Comparison of ENCODE assay signal across 8 mouse cellular contexts in genomic region chr13:74493911-74494679, GRCm38 (mm10). TPM values are rescaled to one million over a fixed set of nuclear protein-coding genes. Genes with fewer than 3 reads are reported as not detected.
DNase-seq lines count a peak whose midpoint lies in the region; ATAC-seq and TF ChIP-seq lines count a peak whose summit lies in the region.

TSS of gene Zfp825 (minus strand) at chr13:74493992.

- H3K27ac ChIP-seq in CH12.LX (ENCODE audit: insufficient read depth, low read depth) = peak within 1 kb of the TSS; percentile 85
- H3K27ac ChIP-seq in forebrain, embryonic 11.5 days (ENCODE audit: low read depth, low read length) = peak within 1 kb of the TSS; percentile 74
- peak within 1 kb of the TSS; percentile 90 for H3K27ac ChIP-seq in heart, embryonic 16.5 days (ENCODE audit: low read length)
- peak within 1 kb of the TSS; percentile 90 for H3K27ac ChIP-seq in liver, embryonic 15.5 days (replicated peaks)
- H3K27ac ChIP-seq in neural tube, embryonic 12.5 days = peak within 1 kb of the TSS; percentile 28; the same call in 1 of the 2 replicates

- peak; percentile 89 for DNase-seq in CH12.LX (ENCODE audit: extremely low read depth)
- DNase-seq in c-Kit-positive CD71-positive TER-119-negative erythroid progenitor cells, embryonic 14.5 days (ENCODE audit: low read depth) = peak; percentile 75
- peak; percentile 82 for DNase-seq in forebrain, embryonic 11.5 days (ENCODE audit: low spot score)
- DNase-seq in kidney, postnatal 36 days = peak; percentile 83 to 85
- DNase-seq in telencephalon, adult 2 months (ENCODE audit: low read depth, low spot score) = peak; percentile 86

- H3K27me3 ChIP-seq in CH12.LX (replicated peaks) = no peaks in the 10 kb centered on the region
- H3K27me3 ChIP-seq in forebrain, embryonic 11.5 days (ENCODE audit: control insufficient read depth, insufficient read depth, low read length) = no peaks in the 10 kb centered on the region
- H3K27me3 ChIP-seq in heart, embryonic 16.5 days (ENCODE audit: control insufficient read depth, insufficient read depth, low read length) = no peaks in the 10 kb centered on the region
- H3K27me3 ChIP-seq in liver, embryonic 15.5 days = no peaks in the 10 kb centered on the region
- no peaks in the 10 kb centered on the region for H3K27me3 ChIP-seq in neural tube, embryonic 12.5 days (replicated peaks)

- H3K79me2 ChIP-seq in CH12.LX (replicated peaks; ENCODE audit: control insufficient read depth, extremely low read depth, insufficient read depth, poor library complexity, severe bottlenecking) = 0 out of 2 replicates have a peak, but pooled peaks cover 11% of the 10 kb centered on the region

- WGBS in forebrain, embryonic 11.5 days = 0% methylated on average over 23 of the region's 23 CpGs
- under 1% methylated on average over 23 of the region's 23 CpGs for WGBS in heart, embryonic 16.5 days
- WGBS in liver, embryonic 15.5 days (ENCODE audit: insufficient replicate concordance) = under 1% methylated on average over 23 of the region's 23 CpGs
- under 1% methylated on average over 23 of the region's 23 CpGs for WGBS in neural tube, embryonic 12.5 days

- ATAC-seq in forebrain, embryonic 11.5 days (replicated peaks; ENCODE audit: low FRiP score) = peak; percentile 98
- peak; percentile 96 for ATAC-seq in heart, embryonic 16.5 days (replicated peaks; ENCODE audit: extremely low read depth, insufficient read depth, low FRiP score)
- peak; percentile 93 for ATAC-seq in liver, embryonic 15.5 days (ENCODE audit: insufficient read depth)
- peak; percentile 98 for ATAC-seq in neural tube, embryonic 12.5 days (ENCODE audit: low FRiP score, low read depth)

- dilution Hi-C loops in CH12.LX (cut with MboI; ENCODE audit: extremely low pct_ligation_motif_present, extremely low pct_unique_long_range_greater_than_20kb, low sequenced_read_pairs) = no loop called here

- peaks cover 7 to 9% of the 10 kb centered on the region in 2 experiments for H3K4me1 ChIP-seq in CH12.LX (ENCODE audit: control insufficient read depth in 1 of 2, insufficient read depth in 2 of 2)
- no peaks in the 10 kb centered on the region for H3K4me1 ChIP-seq in forebrain, embryonic 11.5 days (replicated peaks; ENCODE audit: control insufficient read depth, insufficient read depth, low read length)
- H3K4me1 ChIP-seq in heart, embryonic 16.5 days (ENCODE audit: control insufficient read depth, insufficient read depth, low read length) = no peaks in the 10 kb centered on the region
- peaks cover 11% of the 10 kb centered on the region for H3K4me1 ChIP-seq in liver, embryonic 15.5 days (replicated peaks)
- peaks cover 8% of the 10 kb centered on the region for H3K4me1 ChIP-seq in neural tube, embryonic 12.5 days

- no peaks in the 10 kb centered on the region for H3K36me3 ChIP-seq in CH12.LX (replicated peaks in 1 of 2; ENCODE audit: control insufficient read depth in 1 of 2, insufficient read depth in 1 of 2, low read length in 1 of 2)
- no peaks in the 10 kb centered on the region for H3K36me3 ChIP-seq in forebrain, embryonic 11.5 days (ENCODE audit: control insufficient read depth, insufficient read depth, low read length)
- no peaks in the 10 kb centered on the region for H3K36me3 ChIP-seq in heart, embryonic 16.5 days (ENCODE audit: control insufficient read depth, insufficient read depth)
- no peaks in the 10 kb centered on the region for H3K36me3 ChIP-seq in liver, embryonic 15.5 days (replicated peaks)
- H3K36me3 ChIP-seq in neural tube, embryonic 12.5 days = no peaks in the 10 kb centered on the region

- no peak for TF ChIP-seq RAD21 in CH12.LX (IDR thresholded peaks at IDR 0.05; ENCODE audit: low read depth, low read length)

- peak within 1 kb of the TSS; percentile 70 to 81 (median 74) for H3K4me3 ChIP-seq in CH12.LX (replicated peaks in 1 of 3; ENCODE audit: low read depth in 2 of 3, low read length in 2 of 3, poor library complexity in 1 of 3)
- peak within 1 kb of the TSS; percentile 59 for H3K4me3 ChIP-seq in forebrain, embryonic 11.5 days (ENCODE audit: low read depth, low read length)
- H3K4me3 ChIP-seq in heart, embryonic 16.5 days (ENCODE audit: low read length) = peak within 1 kb of the TSS; percentile 64
- peak within 1 kb of the TSS; percentile 66 for H3K4me3 ChIP-seq in liver, embryonic 15.5 days (replicated peaks)
- H3K4me3 ChIP-seq in neural tube, embryonic 12.5 days = peak within 1 kb of the TSS; percentile 56

- in situ Hi-C loops in CH12.LX (cut with MboI; ENCODE audit: low pct_ligation_motif_present, low pct_unique_long_range_greater_than_20kb, low sequenced_read_pairs) = no loop called here

- no peak for TF ChIP-seq EP300 in CH12.LX (IDR thresholded peaks at IDR 0.05; ENCODE audit: low read length)

- peak within 1 kb of the TSS; percentile 93 for H3K4me2 ChIP-seq in CH12.LX (ENCODE audit: insufficient read depth, low read depth, poor library complexity, severe bottlenecking)
- peak within 1 kb of the TSS; percentile 86 for H3K4me2 ChIP-seq in forebrain, embryonic 11.5 days (ENCODE audit: low read depth, low read length, severe bottlenecking)
- peak within 1 kb of the TSS; percentile 96 for H3K4me2 ChIP-seq in heart, embryonic 16.5 days (ENCODE audit: low read depth, low read length)
- H3K4me2 ChIP-seq in liver, embryonic 15.5 days = peak within 1 kb of the TSS; percentile 91
- H3K4me2 ChIP-seq in neural tube, embryonic 12.5 days (replicated peaks) = peak within 1 kb of the TSS; percentile 85

- no peak for TF ChIP-seq CTCF in CH12.LX (conservative IDR thresholded peaks at IDR 0.05 in 1 of 2, IDR thresholded peaks at IDR 0.05 in 1 of 2; ENCODE audit: low read depth in 2 of 2, low read length in 2 of 2)

- TF ChIP-seq POLR2A in CH12.LX (IDR thresholded peaks at IDR 0.05; ENCODE audit: low read depth, low read length) = peak; percentile 92

- peak within 1 kb of the TSS; percentile 80 for H3K9ac ChIP-seq in CH12.LX (ENCODE audit: insufficient read depth, low read depth)
- H3K9ac ChIP-seq in forebrain, embryonic 11.5 days (ENCODE audit: low read length) = peak within 1 kb of the TSS; percentile 82
- peak within 1 kb of the TSS; percentile 80 for H3K9ac ChIP-seq in heart, embryonic 16.5 days (ENCODE audit: low read length)
- peak within 1 kb of the TSS; percentile 66 for H3K9ac ChIP-seq in liver, embryonic 15.5 days
- peak within 1 kb of the TSS; percentile 78 for H3K9ac ChIP-seq in neural tube, embryonic 12.5 days

- no peaks in the 10 kb centered on the region for H3K9me3 ChIP-seq in CH12.LX (replicated peaks; ENCODE audit: low read length)
- no peaks in the 10 kb centered on the region for H3K9me3 ChIP-seq in forebrain, embryonic 11.5 days (ENCODE audit: control insufficient read depth, low read length)
- H3K9me3 ChIP-seq in heart, embryonic 16.5 days (replicated peaks; ENCODE audit: control insufficient read depth, low read length) = no peaks in the 10 kb centered on the region
- H3K9me3 ChIP-seq in liver, embryonic 15.5 days (replicated peaks) = no peaks in the 10 kb centered on the region
- no peaks in the 10 kb centered on the region for H3K9me3 ChIP-seq in neural tube, embryonic 12.5 days

TF ChIP-seq in CH12.LX, 34 proteins besides CTCF, POLR2A, EP300 and RAD21 (continues in another document):
- TF ChIP-seq MAX (IDR thresholded peaks at IDR 0.05; ENCODE audit: low read length) (0 out of 2 replicates have a peak, but pooled peaks have one; percentile 40), TCF12 (IDR thresholded peaks at IDR 0.05; ENCODE audit: low read depth, low read length) (peak; percentile 49; the same call in 1 of the 2 replicates), NRF1 (IDR thresholded peaks at IDR 0.05; ENCODE audit: low read depth, low read length) (no peak), E2F4 (IDR thresholded peaks at IDR 0.05; ENCODE audit: insufficient replicate concordance, low read depth, low read length) (no peak), RCOR1 (conservative IDR thresholded peaks at IDR 0.05; ENCODE audit: low read depth, low read length) (no peak), KAT2A (IDR thresholded peaks at IDR 0.05; ENCODE audit: insufficient replicate concordance, low read length) (0 out of 2 replicates have a peak, but pooled peaks have one; percentile 29), ZNF384 (IDR thresholded peaks at IDR 0.05; ENCODE audit: low read depth, low read length) (no peak), IRF4 (IDR thresholded peaks at IDR 0.05; ENCODE audit: low read depth, low read length) (peak; percentile 31; the same call in 1 of the 2 replicates), MXI1 (IDR thresholded peaks at IDR 0.05; ENCODE audit: low read depth, low read length) (no peak), SIN3A (IDR thresholded peaks at IDR 0.05; ENCODE audit: low read length) (no peak; the same call in 1 of the 2 replicates), MAFK (IDR thresholded peaks at IDR 0.05; ENCODE audit: insufficient replicate concordance, low read length) (no peak), TBP (conservative IDR thresholded peaks at IDR 0.05; ENCODE audit: low read depth, low read length) (peak; percentile 95), POLR2AphosphoS2 (IDR thresholded peaks at IDR 0.05; ENCODE audit: low read depth, low read length) (peak; percentile 71; the same call in 1 of the 2 replicates), USF2 (conservative IDR thresholded peaks at IDR 0.05; ENCODE audit: low read depth, low read length) (no peak), SMC3 (IDR thresholded peaks at IDR 0.05; ENCODE audit: low read depth, low read length) (no peak), CHD2 (IDR thresholded peaks at IDR 0.05; ENCODE audit: low read length) (no peak), JUND (conservative IDR thresholded peaks at IDR 0.05; ENCODE audit: low read depth, low read length) (no peak), ZMIZ1 (IDR thresholded peaks at IDR 0.05; ENCODE audit: low read depth, low read length) (peak; percentile 53; the same call in 1 of the 2 replicates), MAZ (IDR thresholded peaks at IDR 0.05; ENCODE audit: low read depth, low read length) (no peak), MEF2A (IDR thresholded peaks at IDR 0.05; ENCODE audit: borderline replicate concordance, low read depth, low read length) (no peak), ZKSCAN1 (IDR thresholded peaks at IDR 0.05; ENCODE audit: borderline replicate concordance, low read depth, low read length) (no peak), UBTF (IDR thresholded peaks at IDR 0.05; ENCODE audit: low read depth, low read length) (no peak), ELF1 (IDR thresholded peaks at IDR 0.05; ENCODE audit: low read depth, low read length) (peak; percentile 88)

RNA-seq across cellular contexts. Expression of gene Zfp825, which starts in this region (rescaled TPM):
- total RNA-seq in CH12.LX (2012; rRNA removed) (7.4 and 9.0 TPM in 2 replicates), CH12.LX (2014; rRNA removed) (22.5 and 30.6 TPM in 2 replicates)
- polyA plus RNA-seq in CH12.LX (2012; ENCODE audit: insufficient read length, low read depth) = 10.3 and 10.9 TPM in 2 replicates
- polyA plus RNA-seq in forebrain, embryonic 11.5 days (2014; fragmentation: Nextera tagmentation; extraction: Ambion mirVana) = 20.4 and 24.6 TPM in 2 replicates
- polyA plus RNA-seq in heart, embryonic 16.5 days (2015; fragmentation: Nextera tagmentation; extraction: Ambion mirVana) = 15.0 and 18.3 TPM in 2 replicates
- 7.3 and 8.2 TPM in 2 replicates for polyA plus RNA-seq in liver, embryonic 15.5 days (2015; fragmentation: Nextera tagmentation; extraction: Ambion mirVana)
- 14.5 and 18.0 TPM in 2 replicates for polyA plus RNA-seq in neural tube, embryonic 12.5 days (2016; fragmentation: Nextera tagmentation; extraction: Ambion mirVana)

Comparison
In these comparisons a context has a peak if more than half of its experiments do, and no peak if none do; other contexts are left out.
1. Peak in every context shown above with its lines: DNase-seq, ATAC-seq, H3K4me3 ChIP-seq and H3K27ac ChIP-seq.
2. H3K27ac ChIP-seq: peak in every context shown above with its lines; median percentile 90 in heart, embryonic 16.5 days; 90 in liver, embryonic 15.5 days; 85 in CH12.LX; 74 in forebrain, embryonic 11.5 days; 28 in neural tube, embryonic 12.5 days.